Mouse (Mus musculus): ENCODE results near the gene Nfic. TPM values are rescaled to one million over a fixed set of nuclear protein-coding genes. Genes with fewer than 3 reads are reported as not detected.

Nfic gene
- polyA plus RNA-seq, 1 experiment from 2014 or later, result 86.5 TPM

- Histone ChIP-seq H3K9ac (no peak overlapping the region), H3K9me3 (ENCODE audit: low read depth, low read length) (no peaks in the 10 kb centered on the region), H3K27ac (ENCODE audit: low read depth) (no peak overlapping the region), H3K36me3 (ENCODE audit: insufficient read depth) (no peaks in the 10 kb centered on the region), H3K4me2 (no peak overlapping the region), H3K27me3 (ENCODE audit: insufficient read depth, low read length) (peaks cover 88% of the 10 kb centered on the region), H3K4me3 (ENCODE audit: low read depth, low read length) (no peak overlapping the region), H3K4me1 (ENCODE audit: insufficient read depth) (peaks cover 3% of the 10 kb centered on the region; the same call in 1 of the 2 replicates)
- no peak for TF ChIP-seq CTCF (IDR thresholded peaks at IDR 0.05; ENCODE audit: low read depth)
- DNase-seq (no peak), ATAC-seq (ENCODE audit: insufficient read depth) (no peak)
- 72% methylated on average over 21 of the region's 21 CpGs for WGBS
Measured at GRCm38 (mm10) chr10:81459399-81459798, 4.0 kb upstream of the Nfic start.

- Histone ChIP-seq H3K9ac (no peak overlapping the region), H3K36me3 (ENCODE audit: insufficient read depth) (no peaks in the 10 kb centered on the region), H3K4me1 (ENCODE audit: insufficient read depth) (no peaks in the 10 kb centered on the region), H3K4me3 (ENCODE audit: low read depth, low read length) (no peak overlapping the region), H3K9me3 (ENCODE audit: low read depth, low read length) (no peaks in the 10 kb centered on the region), H3K27ac (ENCODE audit: low read depth) (no peak overlapping the region), H3K27me3 (ENCODE audit: insufficient read depth, low read length) (peaks cover 87% of the 10 kb centered on the region), H3K4me2 (no peak overlapping the region)
- DNase-seq, result no peak
- 72% methylated on average over 6 of the region's 6 CpGs for WGBS
- ATAC-seq (ENCODE audit: insufficient read depth), result no peak
- TF ChIP-seq CTCF (IDR thresholded peaks at IDR 0.05; ENCODE audit: low read depth), result no peak
Measured at GRCm38 (mm10) chr10:81458267-81458666, 2.8 kb upstream of the Nfic start.

GRCm38 (mm10) chr10:81457624-81458023 lies 2.2 kb upstream of the Nfic start:
- Histone ChIP-seq H3K4me1 (ENCODE audit: insufficient read depth) (no peaks in the 10 kb centered on the region), H3K4me3 (ENCODE audit: low read depth, low read length) (no peak overlapping the region)
- 76% methylated on average over 8 of the region's 8 CpGs for WGBS

GRCm38 (mm10) chr10:81456983-81457563 lies 1.6 kb upstream of the Nfic start:
- Histone ChIP-seq H3K27me3 (ENCODE audit: insufficient read depth, low read length) (peaks cover 87% of the 10 kb centered on the region), H3K9me3 (ENCODE audit: low read depth, low read length) (no peaks in the 10 kb centered on the region), H3K27ac (ENCODE audit: low read depth) (no peak overlapping the region), H3K9ac (no peak overlapping the region), H3K4me1 (ENCODE audit: insufficient read depth) (no peaks in the 10 kb centered on the region), H3K4me3 (ENCODE audit: low read depth, low read length) (no peak overlapping the region), H3K36me3 (ENCODE audit: insufficient read depth) (no peaks in the 10 kb centered on the region), H3K4me2 (no peak overlapping the region)
- TF ChIP-seq CTCF (IDR thresholded peaks at IDR 0.05; ENCODE audit: low read depth), result no peak
- WGBS, result 29% methylated on average over 12 of the region's 12 CpGs
- DNase-seq, result no peak
- ATAC-seq (ENCODE audit: insufficient read depth), result no peak

More at GRCm38 (mm10) chr10:81457624-81458023, 2.2 kb upstream of the Nfic start:
- H3K9me3 ChIP-seq (ENCODE audit: low read depth, low read length), result no peaks in the 10 kb centered on the region
- no peak overlapping the region for H3K9ac ChIP-seq
- H3K27ac ChIP-seq (ENCODE audit: low read depth), result no peak overlapping the region
- no peak for TF ChIP-seq CTCF (IDR thresholded peaks at IDR 0.05; ENCODE audit: low read depth)
- no peak overlapping the region for H3K4me2 ChIP-seq
- DNase-seq (no peak), ATAC-seq (ENCODE audit: insufficient read depth) (no peak)
- H3K27me3 ChIP-seq (ENCODE audit: insufficient read depth, low read length), result peaks cover 87% of the 10 kb centered on the region
- no peaks in the 10 kb centered on the region for H3K36me3 ChIP-seq (ENCODE audit: insufficient read depth)

- peaks cover 79% of the 10 kb centered on the region for H3K27me3 ChIP-seq (ENCODE audit: insufficient read depth, low read length)
- H3K9me3 ChIP-seq (ENCODE audit: low read depth, low read length), result no peaks in the 10 kb centered on the region
- WGBS, result 70% methylated on average over 2 of the region's 2 CpGs
- no peak overlapping the region for H3K27ac ChIP-seq (ENCODE audit: low read depth)
- H3K9ac ChIP-seq, result no peak overlapping the region
- H3K4me1 ChIP-seq (ENCODE audit: insufficient read depth), result no peaks in the 10 kb centered on the region
- DNase-seq (no peak), ATAC-seq (ENCODE audit: insufficient read depth) (no peak)
- TF ChIP-seq CTCF (IDR thresholded peaks at IDR 0.05; ENCODE audit: low read depth), result no peak
- no peaks in the 10 kb centered on the region for H3K36me3 ChIP-seq (ENCODE audit: insufficient read depth)
- H3K4me3 ChIP-seq (ENCODE audit: low read depth, low read length), result no peak overlapping the region
- no peak overlapping the region for H3K4me2 ChIP-seq
Measured at GRCm38 (mm10) chr10:81454106-81454505, 1.3 kb downstream of the Nfic start.

GRCm38 (mm10) chr10:81452947-81453288 lies 2.5 kb downstream of the Nfic start:
- TF ChIP-seq CTCF (IDR thresholded peaks at IDR 0.05; ENCODE audit: low read depth), result no peak
- peak overlapping the region; percentile 9; the same call in 1 of the 2 replicates for H3K4me3 ChIP-seq (ENCODE audit: low read depth, low read length)
- ATAC-seq (ENCODE audit: insufficient read depth), result no peak
- H3K27me3 ChIP-seq (ENCODE audit: insufficient read depth, low read length), result peaks cover 72% of the 10 kb centered on the region
- 2% methylated on average over 14 of the region's 14 CpGs for WGBS
- H3K9ac ChIP-seq, result no peak overlapping the region
- no peaks in the 10 kb centered on the region for H3K4me1 ChIP-seq (ENCODE audit: insufficient read depth)
- H3K9me3 ChIP-seq (ENCODE audit: low read depth, low read length), result no peaks in the 10 kb centered on the region
- no peaks in the 10 kb centered on the region for H3K36me3 ChIP-seq (ENCODE audit: insufficient read depth)
- H3K4me2 ChIP-seq, result no peak overlapping the region
- no peak overlapping the region for H3K27ac ChIP-seq (ENCODE audit: low read depth)
- DNase-seq, result no peak

GRCm38 (mm10) chr10:81452237-81452946 lies 3.0 kb downstream of the Nfic start:
- ATAC-seq (ENCODE audit: insufficient read depth) (no peak), DNase-seq (no peak)
- H3K27me3 ChIP-seq (ENCODE audit: insufficient read depth, low read length), result peaks cover 66% of the 10 kb centered on the region
- no peak for TF ChIP-seq CTCF (IDR thresholded peaks at IDR 0.05; ENCODE audit: low read depth)
- H3K4me1 ChIP-seq (ENCODE audit: insufficient read depth), result no peaks in the 10 kb centered on the region
- 7% methylated on average over 36 of the region's 36 CpGs for WGBS
- H3K27ac ChIP-seq (ENCODE audit: low read depth), result no peak overlapping the region
- H3K4me3 ChIP-seq (ENCODE audit: low read depth, low read length), result peak overlapping the region; percentile 9; the same call in 1 of the 2 replicates
- H3K4me2 ChIP-seq, result peak overlapping the region; percentile 15; the same call in 1 of the 2 replicates
- H3K9ac ChIP-seq, result peak overlapping the region; percentile 18; the same call in 1 of the 2 replicates
- no peaks in the 10 kb centered on the region for H3K9me3 ChIP-seq (ENCODE audit: low read depth, low read length)
- no peaks in the 10 kb centered on the region for H3K36me3 ChIP-seq (ENCODE audit: insufficient read depth)
